Mouse (Mus musculus): ENCODE measurements at regions not wholly inside any gene's neighbourhood (a gene's known extent, or its start where the extent isn't known, plus 50 kb on each side); places are given as distances from the start of the nearest gene placed in this dataset.

- 76% methylated on average over 9 of the region's 9 CpGs for WGBS (ENCODE audit: insufficient replicate concordance)
- H3K4me1 ChIP-seq (replicated peaks) = peaks cover 38% of the 10 kb centered on the region
- H3K4me3 ChIP-seq (replicated peaks) = no peak overlapping the region
- H3K27ac ChIP-seq = no peak overlapping the region
- no peaks in the 10 kb centered on the region for H3K36me3 ChIP-seq
- DNase-seq (no peak), ATAC-seq (ENCODE audit: low read depth) (no peak)
- no peaks in the 10 kb centered on the region for H3K9me3 ChIP-seq (replicated peaks)
- H3K4me2 ChIP-seq = no peak overlapping the region
- H3K9ac ChIP-seq = no peak overlapping the region
- H3K27me3 ChIP-seq = no peaks in the 10 kb centered on the region
Observed at GRCm38 (mm10) chr5:75453757-75454390, 120.8 kb upstream of the Kit start.

DNA sequence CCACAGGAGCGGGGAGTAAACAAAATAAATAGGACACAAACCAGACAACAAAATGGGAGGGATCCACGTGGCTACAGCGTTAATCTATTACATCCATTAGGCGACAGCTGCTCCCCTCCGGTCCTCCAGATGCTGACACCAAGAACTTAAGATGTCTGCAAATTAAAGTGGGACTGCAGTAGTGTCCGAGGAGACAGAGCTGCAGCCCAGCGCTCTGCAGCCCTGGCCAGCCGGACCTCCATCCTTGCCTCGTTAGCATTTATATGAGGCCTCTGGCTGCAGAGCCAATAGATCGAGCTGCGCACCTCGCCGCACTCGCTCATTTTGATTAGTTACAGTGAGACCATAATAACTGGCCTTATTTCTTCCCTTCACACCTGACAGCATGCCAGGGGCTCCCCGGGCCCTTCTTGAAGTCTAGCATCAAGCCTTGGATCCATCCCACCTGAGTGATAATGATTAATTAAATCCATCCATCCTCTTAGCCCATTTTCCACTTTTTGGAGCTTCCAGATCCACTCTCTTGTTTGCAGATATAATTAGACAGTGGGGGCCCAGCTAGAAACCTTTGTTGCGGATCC, 119.7 kb upstream of the Kit start:
- Histone ChIP-seq H3K4me3 (replicated peaks) (no peak overlapping the region), H3K4me2 (no peak overlapping the region), H3K9me3 (replicated peaks) (no peaks in the 10 kb centered on the region), H3K9ac (no peak overlapping the region), H3K27me3 (no peaks in the 10 kb centered on the region), H3K27ac (no peak overlapping the region), H3K4me1 (replicated peaks) (peaks cover 45% of the 10 kb centered on the region), H3K36me3 (no peaks in the 10 kb centered on the region)
- DNase-seq (no peak), ATAC-seq (ENCODE audit: low read depth) (no peak)
- 84% methylated on average over 16 of the region's 16 CpGs for WGBS (ENCODE audit: insufficient replicate concordance)

GRCm38 (mm10) chr5:75457403-75457802, 117.3 kb upstream of the Kit start:
- H3K27me3 ChIP-seq = no peaks in the 10 kb centered on the region
- H3K9ac ChIP-seq = no peak overlapping the region
- no peak for DNase-seq
- H3K4me2 ChIP-seq = no peak overlapping the region
- 75% methylated on average over 6 of the region's 6 CpGs for WGBS (ENCODE audit: insufficient replicate concordance)
- peaks cover 43% of the 10 kb centered on the region for H3K4me1 ChIP-seq (replicated peaks)
- no peak overlapping the region for H3K4me3 ChIP-seq (replicated peaks)
- no peaks in the 10 kb centered on the region for H3K36me3 ChIP-seq
- H3K9me3 ChIP-seq (replicated peaks) = no peaks in the 10 kb centered on the region
- no peak overlapping the region for H3K27ac ChIP-seq
- ATAC-seq (ENCODE audit: low read depth) = no peak

GRCm38 (mm10) chr5:75458317-75458716, 116.4 kb upstream of the Kit start:
- 71% methylated on average over 7 of the region's 7 CpGs for WGBS (ENCODE audit: insufficient replicate concordance)
- H3K36me3 ChIP-seq = no peaks in the 10 kb centered on the region

DNA sequence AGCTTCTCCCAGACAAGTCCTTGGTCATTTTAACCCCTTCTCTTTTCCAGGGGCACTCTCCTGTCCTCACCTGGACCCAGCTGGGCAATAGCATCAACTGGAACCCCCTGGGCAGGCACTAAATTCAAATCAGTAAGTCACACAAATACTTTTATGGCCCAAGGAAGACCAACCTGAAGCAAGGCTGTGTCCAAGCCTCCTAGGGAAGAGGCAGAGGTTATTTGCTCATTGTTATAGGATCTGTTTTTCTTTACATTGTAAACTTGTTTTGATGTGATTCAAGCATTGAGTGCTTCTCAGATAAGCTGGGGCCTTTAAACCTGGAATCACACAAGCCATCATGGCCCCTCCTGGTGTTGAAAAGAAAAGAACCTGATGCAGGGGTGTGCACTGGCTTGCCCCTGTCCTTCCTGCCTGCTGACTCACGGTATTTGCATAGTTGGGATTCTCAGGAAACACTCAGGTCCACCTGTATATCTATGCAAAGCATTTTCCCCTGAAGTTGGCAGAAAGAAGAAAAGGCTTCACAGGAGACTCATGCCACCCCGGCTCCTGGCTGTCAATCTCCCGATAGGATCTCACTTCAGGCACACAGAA, 114.9 kb upstream of the Kit start:
- ATAC-seq (ENCODE audit: low read depth) (peak; percentile 49), DNase-seq (no peak)
- Histone ChIP-seq H3K27me3 (no peaks in the 10 kb centered on the region), H3K9ac (peak overlapping the region; percentile 44), H3K4me1 (replicated peaks) (peaks cover 50% of the 10 kb centered on the region), H3K36me3 (no peaks in the 10 kb centered on the region), H3K27ac (peak overlapping the region; percentile 85), H3K9me3 (replicated peaks) (no peaks in the 10 kb centered on the region), H3K4me2 (peak overlapping the region; percentile 51), H3K4me3 (replicated peaks) (no peak overlapping the region)
- 21% methylated on average over 3 of the region's 3 CpGs for WGBS (ENCODE audit: insufficient replicate concordance)

More at GRCm38 (mm10) chr5:75458317-75458716, 116.4 kb upstream of the Kit start:
- Histone ChIP-seq H3K9me3 (replicated peaks) (no peaks in the 10 kb centered on the region), H3K4me2 (no peak overlapping the region), H3K4me1 (replicated peaks) (peaks cover 44% of the 10 kb centered on the region), H3K27ac (no peak overlapping the region), H3K4me3 (replicated peaks) (no peak overlapping the region), H3K27me3 (no peaks in the 10 kb centered on the region), H3K9ac (no peak overlapping the region)
- DNase-seq (no peak), ATAC-seq (ENCODE audit: low read depth) (no peak)

- no peaks in the 10 kb centered on the region for H3K9me3 ChIP-seq (replicated peaks)
- peaks cover 52% of the 10 kb centered on the region for H3K4me1 ChIP-seq (replicated peaks)
- peak; percentile 94 for ATAC-seq (ENCODE audit: low read depth)
- peak overlapping the region; percentile 44 for H3K9ac ChIP-seq
- no peaks in the 10 kb centered on the region for H3K36me3 ChIP-seq
- H3K27ac ChIP-seq = peak overlapping the region; percentile 85
- DNase-seq = peak; percentile 76
- H3K27me3 ChIP-seq = no peaks in the 10 kb centered on the region
- H3K4me3 ChIP-seq (replicated peaks) = no peak overlapping the region
- peak overlapping the region; percentile 51 for H3K4me2 ChIP-seq
- 13% methylated on average over 9 of the region's 9 CpGs for WGBS (ENCODE audit: insufficient replicate concordance)
Observed at GRCm38 (mm10) chr5:75460414-75461025, 114.2 kb upstream of the Kit start.

- H3K36me3 ChIP-seq = no peaks in the 10 kb centered on the region
- H3K9me3 ChIP-seq (replicated peaks) = no peaks in the 10 kb centered on the region
- no peak for DNase-seq
- no peak overlapping the region for H3K4me3 ChIP-seq (replicated peaks)
- no peaks in the 10 kb centered on the region for H3K27me3 ChIP-seq
- peaks cover 60% of the 10 kb centered on the region for H3K4me1 ChIP-seq (replicated peaks)
- H3K27ac ChIP-seq = peak overlapping the region; percentile 85
- H3K4me2 ChIP-seq = peak overlapping the region; percentile 51
- WGBS (ENCODE audit: insufficient replicate concordance) = 13% methylated on average over 5 of the region's 5 CpGs
- ATAC-seq (ENCODE audit: low read depth) = no peak
- peak overlapping the region; percentile 33; the same call in 1 of the 2 replicates for H3K9ac ChIP-seq
Observed at GRCm38 (mm10) chr5:75461368-75461767, 113.3 kb upstream of the Kit start.

GRCm38 (mm10) chr5:75463591-75463990, 111.1 kb upstream of the Kit start:
- DNase-seq (no peak), ATAC-seq (ENCODE audit: low read depth) (no peak)
- Histone ChIP-seq H3K4me1 (replicated peaks) (peaks cover 58% of the 10 kb centered on the region), H3K36me3 (no peaks in the 10 kb centered on the region), H3K9ac (no peak overlapping the region), H3K27ac (no peak overlapping the region), H3K9me3 (replicated peaks) (no peaks in the 10 kb centered on the region), H3K4me2 (no peak overlapping the region), H3K27me3 (no peaks in the 10 kb centered on the region), H3K4me3 (replicated peaks) (no peak overlapping the region)
- WGBS (ENCODE audit: insufficient replicate concordance) = 57% methylated on average over 4 of the region's 4 CpGs

- Histone ChIP-seq H3K9ac (no peak overlapping the region), H3K27ac (no peak overlapping the region), H3K27me3 (no peaks in the 10 kb centered on the region), H3K36me3 (no peaks in the 10 kb centered on the region), H3K4me1 (replicated peaks) (peaks cover 37% of the 10 kb centered on the region), H3K4me3 (replicated peaks) (no peak overlapping the region), H3K9me3 (replicated peaks) (no peaks in the 10 kb centered on the region), H3K4me2 (no peak overlapping the region)
- ATAC-seq (ENCODE audit: low read depth) (no peak), DNase-seq (no peak)
- WGBS (ENCODE audit: insufficient replicate concordance) = 55% methylated on average over 7 of the region's 7 CpGs
Observed at GRCm38 (mm10) chr5:75465701-75466100, 109.0 kb upstream of the Kit start.

DNA sequence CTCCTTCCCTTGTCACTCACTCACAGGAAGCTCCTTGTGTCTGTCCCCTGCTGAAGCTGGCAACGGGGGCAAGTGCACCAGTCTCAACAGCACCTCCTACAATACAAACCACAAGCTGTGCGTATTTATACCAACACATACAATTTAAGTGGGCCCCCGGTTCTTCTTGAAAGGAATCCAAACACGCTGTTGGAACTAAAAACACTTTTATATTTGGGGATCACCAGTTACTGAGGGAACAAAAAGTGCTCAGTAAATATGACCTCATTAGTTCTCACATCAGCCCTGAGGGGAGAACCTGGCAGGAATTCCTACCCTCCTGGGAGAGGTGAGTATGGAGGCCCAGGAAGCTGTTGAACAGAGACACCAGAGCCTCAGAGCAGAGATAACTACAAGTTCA, 107.8 kb upstream of the Kit start:
- Histone ChIP-seq H3K4me1 (replicated peaks) (peaks cover 30% of the 10 kb centered on the region), H3K9ac (no peak overlapping the region), H3K27ac (no peak overlapping the region), H3K27me3 (no peaks in the 10 kb centered on the region), H3K9me3 (replicated peaks) (no peaks in the 10 kb centered on the region), H3K36me3 (no peaks in the 10 kb centered on the region), H3K4me2 (no peak overlapping the region), H3K4me3 (replicated peaks) (no peak overlapping the region)
- DNase-seq (no peak), ATAC-seq (ENCODE audit: low read depth) (no peak)
- 35% methylated on average over 4 of the region's 4 CpGs for WGBS (ENCODE audit: insufficient replicate concordance)

DNA sequence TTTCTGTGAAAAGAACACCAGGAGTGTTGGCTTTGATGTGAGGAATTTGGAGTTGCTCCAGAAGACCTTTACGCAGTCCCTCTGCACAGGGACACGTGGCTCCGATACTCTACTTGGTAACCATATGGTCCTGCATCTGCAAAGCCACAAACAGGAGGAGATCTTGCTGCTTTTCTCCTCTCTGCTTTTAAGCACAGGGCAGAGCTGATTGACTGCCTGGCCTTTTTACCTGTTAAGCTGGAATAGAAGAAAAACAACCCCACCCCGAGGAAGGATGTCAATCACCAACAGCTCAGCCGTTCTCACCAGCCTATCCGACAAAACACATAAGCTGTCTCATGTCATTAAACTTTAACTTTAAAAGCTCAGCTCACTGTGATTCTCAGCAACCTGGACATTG, 106.8 kb upstream of the Kit start:
- Histone ChIP-seq H3K27me3 (no peaks in the 10 kb centered on the region), H3K4me3 (replicated peaks) (no peak overlapping the region), H3K36me3 (no peaks in the 10 kb centered on the region), H3K27ac (no peak overlapping the region), H3K9me3 (replicated peaks) (no peaks in the 10 kb centered on the region), H3K4me2 (no peak overlapping the region), H3K9ac (no peak overlapping the region), H3K4me1 (replicated peaks) (peaks cover 25% of the 10 kb centered on the region)
- DNase-seq (no peak), ATAC-seq (ENCODE audit: low read depth) (no peak)
- WGBS (ENCODE audit: insufficient replicate concordance) = 52% methylated on average over 6 of the region's 6 CpGs
